Mouse (Mus musculus) embryo, embryonic 10 days (tissue): ENCODE data around the gene Gria3.

Source experiments
- DNase-seq: peaks from one replicate; pipeline ENCODE4 v3.0.0-alpha.2; 2015; ENCODE audit warnings: low spot score

Gene Gria3

DNA sequence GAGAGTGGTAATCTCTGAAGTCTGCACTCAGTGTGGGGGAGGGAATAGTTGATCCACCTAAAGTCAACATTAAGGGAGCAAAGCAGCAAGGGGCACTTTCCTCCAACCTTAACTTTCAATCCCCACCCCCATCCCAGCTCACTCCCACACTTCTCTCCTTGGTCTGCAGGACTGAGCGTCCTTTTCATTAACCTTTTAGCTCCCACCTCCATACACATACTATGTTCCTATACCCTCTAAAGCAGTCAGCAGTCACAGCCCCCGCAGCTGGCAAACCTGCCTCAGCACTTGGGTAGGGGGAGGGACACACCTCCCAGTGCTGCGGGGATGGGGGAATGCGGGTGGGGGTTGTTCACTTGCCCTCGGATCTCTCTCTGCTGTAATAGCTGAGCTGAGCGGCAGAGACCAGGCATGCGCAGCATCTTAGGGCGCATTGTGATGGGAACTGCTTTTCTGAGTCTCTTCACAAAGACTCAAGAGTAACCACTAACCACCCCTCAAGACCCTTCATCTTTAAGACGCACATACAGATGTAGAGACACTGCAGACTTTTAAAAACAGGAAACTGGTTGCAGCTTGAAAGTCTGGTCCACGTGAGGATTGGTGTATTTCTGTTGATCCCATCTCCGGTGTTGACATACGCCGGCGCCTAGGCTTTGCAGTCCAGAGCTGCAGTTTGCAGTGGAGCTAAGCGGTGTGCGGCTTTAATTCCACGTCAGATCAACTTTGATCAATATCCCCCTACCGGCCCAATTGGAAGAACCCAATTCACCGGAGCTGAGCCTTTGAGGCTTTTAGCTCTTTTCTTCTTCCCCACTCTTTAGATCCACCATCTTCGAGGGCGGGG is at the start of gene Gria3:
Gene Gria3, plus strand, starts transcription at position 797 of the 847 bp plus-strand sequence.
- peak; percentile 52 for DNase-seq

DNA sequence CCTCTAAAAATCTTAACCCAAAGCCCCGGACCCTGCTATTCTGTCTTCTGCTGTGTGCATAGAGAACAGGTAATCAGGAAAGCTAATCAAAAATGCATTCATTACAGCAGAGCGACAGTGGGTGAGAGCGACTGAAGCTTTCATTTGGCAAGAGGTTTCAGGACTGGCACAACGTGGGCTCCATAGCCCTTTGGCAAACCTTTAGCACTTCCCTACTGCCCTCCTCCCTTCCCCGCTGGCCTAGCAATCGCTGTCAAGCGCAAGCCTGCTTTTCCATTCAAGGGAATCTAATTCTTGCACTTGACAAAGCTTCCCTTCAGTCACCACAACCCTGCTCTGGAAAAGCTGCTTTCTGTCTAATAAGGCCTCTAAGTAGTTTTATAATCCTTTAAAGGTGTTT is 13.6 kb upstream of the Gria3 start:
- DNase-seq, result no peak

GRCm38 (mm10) chrX:41389079-41389478 is 11.6 kb upstream of the Gria3 start:
- DNase-seq, result no peak

GRCm38 (mm10) chrX:41398482-41398881 is 2.2 kb upstream of the Gria3 start:
- no peak for DNase-seq

- peak; percentile 4 for DNase-seq
These were observed 532 bp downstream of the Gria3 start for GRCm38 (mm10) chrX:41401186-41401585.

GRCm38 (mm10) chrX:41401590-41402240 is 1.1 kb downstream of the Gria3 start:
- peak; percentile 8 for DNase-seq

DNA sequence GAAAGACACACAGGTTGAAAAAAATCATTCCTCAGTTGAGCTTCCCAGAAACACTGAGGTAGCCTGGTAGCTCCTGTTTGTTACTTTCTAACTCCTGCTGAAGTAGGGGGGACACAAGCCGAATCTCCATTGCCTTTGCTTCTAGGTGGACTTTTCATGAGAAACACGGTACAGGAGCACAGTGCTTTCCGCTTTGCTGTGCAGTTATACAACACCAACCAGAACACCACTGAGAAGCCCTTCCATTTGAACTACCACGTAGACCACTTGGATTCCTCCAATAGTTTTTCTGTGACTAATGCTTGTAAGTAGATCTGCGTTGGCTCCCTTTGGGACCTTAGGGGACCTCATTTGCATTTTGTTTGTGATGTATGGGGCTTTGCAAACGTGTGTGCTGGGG is 2.0 kb downstream of the Gria3 start:
- DNase-seq, result peak; percentile 13

DNA sequence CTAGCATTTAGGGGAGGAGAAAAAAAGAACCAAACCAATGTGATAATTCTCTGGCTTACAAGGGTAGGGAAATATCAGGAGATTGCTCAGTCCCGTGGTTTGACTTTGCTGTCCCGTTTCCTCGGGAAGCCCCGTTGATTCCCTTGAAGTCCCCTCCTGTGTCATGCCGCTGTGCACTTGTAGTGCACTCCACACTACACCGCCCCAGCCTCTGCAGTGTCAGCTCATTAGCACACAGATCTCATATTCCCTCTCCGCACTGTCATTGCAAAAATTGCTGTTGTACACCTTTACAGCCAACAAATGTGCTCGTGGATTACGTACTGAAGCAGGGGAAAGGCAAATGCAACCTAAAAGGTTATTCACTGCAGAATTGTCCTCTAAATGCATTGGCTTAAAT is 5.6 kb downstream of the Gria3 start:
- no peak for DNase-seq

DNA sequence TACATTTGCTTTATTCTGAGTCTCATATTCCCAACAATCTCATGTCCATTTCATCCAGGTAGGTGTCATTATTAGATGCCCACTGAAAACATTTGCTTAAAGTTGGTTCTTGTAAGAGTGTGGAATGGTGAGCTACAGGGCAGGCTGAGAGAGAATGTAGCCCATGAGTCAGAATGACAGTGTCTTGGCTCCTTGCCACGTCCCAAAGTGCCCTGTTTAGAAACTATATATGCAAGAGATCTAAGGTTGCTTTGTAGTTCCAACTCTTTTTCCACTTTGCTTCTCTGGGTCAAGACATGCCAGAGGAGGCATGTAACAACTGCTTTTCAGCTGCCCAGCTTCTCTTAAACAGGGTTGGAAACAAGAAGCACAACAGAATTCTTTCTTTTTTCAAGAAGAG is 9.1 kb downstream of the Gria3 start:
- no peak for DNase-seq

GRCm38 (mm10) chrX:41425651-41426050 is 25.0 kb downstream of the Gria3 start:
- peak; percentile 42 for DNase-seq

GRCm38 (mm10) chrX:41428011-41428410 is 27.4 kb downstream of the Gria3 start:
- no peak for DNase-seq

DNA sequence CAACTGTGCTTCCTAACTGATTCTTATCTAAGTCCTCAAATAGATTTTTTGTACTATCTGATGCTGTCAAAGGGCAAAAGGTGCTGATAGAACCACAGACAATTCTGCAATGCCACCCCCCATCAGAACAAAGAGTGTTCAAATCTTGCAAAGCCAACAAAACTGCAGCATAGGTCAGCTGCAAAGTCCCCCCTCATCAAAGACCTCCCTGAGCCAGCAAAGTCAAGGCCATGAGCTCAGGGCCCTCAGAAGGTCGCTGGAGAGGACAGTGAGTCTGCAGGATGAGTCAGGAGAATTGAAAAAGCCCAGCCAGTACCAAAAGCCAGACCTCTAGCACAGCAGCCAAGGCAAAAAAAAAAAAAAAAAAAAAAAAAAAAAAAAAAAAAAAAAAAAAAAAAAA is 34.9 kb downstream of the Gria3 start:
- no peak for DNase-seq

DNA sequence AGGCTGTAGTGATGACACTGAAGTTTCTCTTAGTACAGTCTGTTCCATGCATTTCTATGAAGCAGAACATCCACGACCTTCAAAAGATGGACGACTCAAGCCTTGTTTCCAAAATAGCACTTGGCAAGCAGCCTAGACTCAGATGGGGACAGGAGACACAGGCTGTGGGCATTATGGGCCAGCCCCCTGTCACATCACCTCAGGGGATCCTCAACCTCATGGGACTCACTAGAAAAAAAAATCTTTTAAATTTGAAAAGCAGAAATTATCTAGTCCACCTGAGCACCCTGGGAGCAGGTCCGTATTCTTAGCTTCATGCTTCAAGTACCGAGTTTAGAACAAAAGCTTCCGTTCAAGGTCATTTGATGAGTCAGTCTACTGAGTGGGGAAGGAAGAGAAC is 38.2 kb downstream of the Gria3 start:
- DNase-seq, result no peak

DNA sequence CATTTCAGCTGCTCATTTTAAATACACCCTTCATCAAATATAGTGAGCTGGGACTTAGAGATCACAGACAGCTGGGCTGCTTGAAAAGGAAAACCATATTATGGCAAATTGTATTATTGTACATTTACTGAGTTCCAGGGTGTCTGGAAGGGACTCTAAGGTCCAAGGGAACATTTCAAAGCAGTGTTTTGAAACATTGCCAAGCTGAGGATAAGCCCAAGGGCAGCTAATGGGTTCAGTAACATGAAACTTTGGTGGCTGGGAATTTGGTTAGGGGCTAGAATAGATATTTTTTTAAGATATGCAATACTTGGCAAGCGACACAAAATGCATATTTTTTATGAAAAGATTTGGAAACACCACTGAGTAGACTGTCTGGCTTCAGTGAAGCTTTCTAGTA is 48.2 kb downstream of the Gria3 start:
- DNase-seq, result no peak

DNA sequence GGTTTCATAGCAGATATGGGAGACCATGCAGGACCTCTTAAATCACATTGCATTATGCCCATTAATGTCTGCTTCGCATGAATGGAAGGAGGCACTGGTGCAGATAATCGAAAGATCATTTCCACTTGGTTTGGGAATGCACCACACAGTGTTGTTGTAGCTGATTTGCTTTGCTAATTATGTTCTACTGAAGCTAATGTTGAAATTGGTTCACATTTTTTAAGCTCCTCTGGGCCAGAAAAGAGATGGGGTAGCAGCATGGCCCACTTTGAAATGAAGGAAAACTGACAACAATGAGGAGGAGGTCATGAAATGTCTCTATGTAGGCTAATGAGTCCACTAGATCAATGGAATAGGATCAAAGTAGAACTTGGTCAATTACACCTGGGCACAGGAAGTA is 76.8 kb downstream of the Gria3 start:
- DNase-seq, result no peak

- no peak for DNase-seq
These were observed 95.9 kb downstream of the Gria3 start for GRCm38 (mm10) chrX:41496528-41496927.

DNA sequence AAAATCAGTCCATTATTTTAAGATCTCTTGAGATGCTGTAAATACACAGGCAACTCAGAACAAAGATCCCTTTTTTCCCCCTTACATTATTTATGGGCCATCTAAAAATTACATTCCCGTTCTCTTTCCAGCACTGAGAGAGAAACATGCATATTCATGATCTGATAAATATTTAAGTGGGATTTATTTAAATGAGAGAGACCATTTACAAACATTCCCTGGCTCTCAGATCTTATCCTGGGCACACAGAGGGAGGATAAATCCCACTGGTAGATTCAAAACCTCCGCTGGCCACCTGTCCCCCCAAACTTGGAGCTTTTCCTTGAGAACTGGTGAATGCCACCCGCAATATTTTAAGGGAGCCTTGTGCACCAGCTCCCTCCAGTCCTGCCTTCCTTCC is 104.7 kb downstream of the Gria3 start:
- no peak for DNase-seq

- DNase-seq, result no peak
These were observed 107.3 kb downstream of the Gria3 start for GRCm38 (mm10) chrX:41507959-41508358.

- DNase-seq, result no peak
These were observed 114.3 kb downstream of the Gria3 start for GRCm38 (mm10) chrX:41514982-41515381.

GRCm38 (mm10) chrX:41532511-41532910 is 131.9 kb downstream of the Gria3 start:
- no peak for DNase-seq

GRCm38 (mm10) chrX:41535886-41536285 is 135.2 kb downstream of the Gria3 start:
- DNase-seq, result no peak

DNA sequence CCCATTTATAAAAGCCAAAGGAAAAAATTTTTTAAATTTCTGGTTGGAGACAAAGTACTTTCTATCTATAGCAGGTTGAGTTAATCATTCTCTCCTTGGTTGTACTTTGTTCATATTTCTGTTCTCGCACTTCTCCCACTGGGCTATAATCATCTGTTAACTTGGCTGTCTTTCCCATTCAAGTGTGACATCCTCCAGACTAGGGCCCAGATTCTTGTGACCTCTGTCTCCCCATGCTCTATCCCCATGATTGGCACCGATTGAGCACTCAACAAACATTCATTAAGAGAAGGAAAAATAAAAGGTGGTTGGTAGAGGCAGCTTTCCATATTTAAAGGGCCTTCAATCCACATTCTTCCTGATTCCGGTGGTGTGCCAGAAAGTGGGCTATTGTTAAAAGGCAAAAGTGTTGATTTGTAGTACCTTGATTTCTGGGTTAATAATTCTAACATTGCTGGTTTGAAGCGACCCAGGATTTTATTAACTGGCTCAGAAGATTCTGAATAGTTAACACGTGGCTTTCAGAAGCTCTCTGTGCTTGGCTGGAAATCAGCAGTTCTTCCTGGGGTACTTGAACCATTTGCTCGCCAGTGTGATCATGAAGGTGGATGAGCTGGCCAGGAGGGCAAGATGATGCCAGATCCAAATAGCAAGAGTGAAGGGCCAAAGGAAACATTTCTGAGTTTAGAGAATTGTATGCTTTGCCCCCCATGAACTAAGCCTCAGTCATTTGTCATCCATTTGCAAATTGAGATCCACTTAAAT is 161.8 kb downstream of the Gria3 start:
- no peak for DNase-seq

- DNase-seq, result no peak
These were observed 164.2 kb downstream of the Gria3 start for GRCm38 (mm10) chrX:41564898-41565297.
